Mouse (Mus musculus): ENCODE measurements around the gene Agpat4. TPM values are rescaled to one million over a fixed set of nuclear protein-coding genes. Genes with fewer than 3 reads are reported as not detected.

Gene Agpat4
- polyA plus RNA-seq, 1 experiment from 2014 or later, result 25.7 TPM

DNA sequence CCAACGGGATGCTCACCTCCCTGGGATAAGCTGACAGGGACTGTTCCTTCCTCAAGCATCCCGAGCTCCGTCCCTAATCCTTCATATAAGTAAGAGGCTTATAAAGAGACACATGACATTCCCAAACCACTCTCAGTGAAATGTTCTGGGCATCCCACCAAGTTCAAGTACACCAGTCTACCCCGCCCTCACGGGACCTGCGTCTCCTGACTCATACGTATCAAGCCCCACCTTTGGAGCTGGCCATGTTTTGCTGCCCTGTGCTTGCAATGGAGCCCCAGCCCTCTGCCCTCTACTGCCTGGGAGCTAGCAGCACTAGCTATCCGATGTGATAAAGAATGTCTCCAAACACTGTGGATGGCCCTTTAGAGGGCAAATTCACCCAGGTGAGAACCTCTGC lies 141.5 kb downstream of the Agpat4 start:
- Histone ChIP-seq H3K27ac (replicated peaks) (no peak overlapping the region), H3K9ac (no peak overlapping the region), H3K36me3 (replicated peaks) (peaks cover 46% of the 10 kb centered on the region), H3K4me3 (replicated peaks) (no peak overlapping the region), H3K4me2 (no peak overlapping the region), H3K9me3 (replicated peaks) (no peaks in the 10 kb centered on the region), H3K27me3 (no peaks in the 10 kb centered on the region), H3K4me1 (replicated peaks) (no peaks in the 10 kb centered on the region)
- no peak for ATAC-seq (ENCODE audit: insufficient read depth)
- 83% methylated on average over 8 of the region's 8 CpGs for WGBS (ENCODE audit: insufficient replicate concordance)

DNA sequence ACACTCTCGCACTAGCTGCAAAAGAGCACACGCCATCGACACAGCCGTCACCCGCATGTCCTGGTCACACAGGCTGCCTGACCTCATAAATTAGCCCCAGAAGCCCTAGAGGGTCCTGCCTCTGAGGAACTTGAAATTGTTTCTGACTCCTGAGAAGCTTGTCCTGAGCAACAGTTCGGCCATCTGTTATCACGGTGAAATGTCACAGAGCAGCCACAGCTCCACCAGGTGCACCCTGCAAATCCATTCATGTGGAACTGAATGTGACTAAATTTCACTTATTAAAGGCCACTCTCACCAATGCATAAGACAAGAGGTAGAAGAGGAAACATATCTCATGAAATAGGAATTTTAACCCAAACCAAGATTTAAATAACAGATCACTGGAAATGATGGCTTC lies 142.9 kb downstream of the Agpat4 start:
- Histone ChIP-seq H3K4me3 (replicated peaks) (no peak overlapping the region), H3K9ac (no peak overlapping the region), H3K4me2 (no peak overlapping the region), H3K36me3 (replicated peaks) (peaks cover 33% of the 10 kb centered on the region), H3K4me1 (replicated peaks) (peaks cover 3% of the 10 kb centered on the region; the same call in 1 of the 2 replicates), H3K9me3 (replicated peaks) (no peaks in the 10 kb centered on the region), H3K27me3 (no peaks in the 10 kb centered on the region), H3K27ac (replicated peaks) (no peak overlapping the region)
- no peak for ATAC-seq (ENCODE audit: insufficient read depth)
- WGBS (ENCODE audit: insufficient replicate concordance), result 85% methylated on average over 7 of the region's 7 CpGs

DNA sequence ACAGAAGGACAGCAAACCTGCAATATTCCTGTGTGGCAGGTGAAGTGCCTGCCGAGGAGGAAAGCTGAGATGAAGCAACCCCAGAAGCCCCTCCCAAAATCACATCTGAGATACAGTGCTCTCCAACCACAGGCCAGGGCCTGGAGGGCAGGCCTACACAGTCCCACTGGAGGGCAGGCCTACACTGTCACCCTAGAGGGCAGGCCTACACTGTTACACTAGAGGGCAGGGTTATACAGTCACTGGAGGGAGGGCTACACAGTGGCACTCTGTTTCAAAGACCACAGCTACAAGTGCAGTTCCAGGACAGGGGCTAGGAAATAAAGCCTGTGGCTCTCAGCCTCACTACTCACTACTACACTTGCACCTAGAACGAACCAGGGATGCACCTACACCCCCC lies 143.4 kb downstream of the Agpat4 start:
- peak; percentile 80 for ATAC-seq (ENCODE audit: insufficient read depth)
- WGBS (ENCODE audit: insufficient replicate concordance), result 48% methylated on average over 2 of the region's 2 CpGs

DNA sequence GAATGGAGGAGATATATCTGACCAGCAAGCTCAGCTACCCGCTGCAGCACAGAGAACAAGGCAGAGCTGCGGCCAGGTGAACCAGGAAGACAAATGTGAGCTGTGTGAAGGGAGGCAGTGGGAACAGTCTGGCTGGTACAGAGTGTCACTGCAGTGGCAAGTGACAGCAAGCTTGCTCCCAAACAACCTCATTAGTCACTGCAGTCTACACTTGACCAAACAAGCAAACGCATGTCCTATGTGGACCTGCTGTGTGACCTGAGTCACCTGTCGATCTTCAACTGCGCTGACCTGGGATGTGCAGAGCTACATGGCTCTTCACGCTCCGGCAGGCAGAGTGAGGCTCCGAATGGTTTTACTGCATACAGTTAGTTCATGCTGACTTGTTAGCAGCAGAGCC lies 144.3 kb downstream of the Agpat4 start:
- Histone ChIP-seq H3K27me3 (no peaks in the 10 kb centered on the region), H3K36me3 (replicated peaks) (peaks cover 18% of the 10 kb centered on the region), H3K4me2 (no peak overlapping the region), H3K4me1 (replicated peaks) (peaks cover 3% of the 10 kb centered on the region; the same call in 1 of the 2 replicates), H3K9ac (no peak overlapping the region), H3K4me3 (replicated peaks) (no peak overlapping the region), H3K9me3 (replicated peaks) (no peaks in the 10 kb centered on the region), H3K27ac (replicated peaks) (no peak overlapping the region)
- ATAC-seq (ENCODE audit: insufficient read depth), result no peak
- WGBS (ENCODE audit: insufficient replicate concordance), result 88% methylated on average over 8 of the region's 8 CpGs

More for the DNA sequence above, 143.4 kb downstream of the Agpat4 start:
- Histone ChIP-seq H3K4me3 (replicated peaks) (no peak overlapping the region), H3K36me3 (replicated peaks) (peaks cover 28% of the 10 kb centered on the region), H3K4me2 (no peak overlapping the region), H3K4me1 (replicated peaks) (peaks cover 3% of the 10 kb centered on the region; the same call in 1 of the 2 replicates), H3K9ac (no peak overlapping the region), H3K9me3 (replicated peaks) (no peaks in the 10 kb centered on the region), H3K27me3 (no peaks in the 10 kb centered on the region), H3K27ac (replicated peaks) (no peak overlapping the region)

DNA sequence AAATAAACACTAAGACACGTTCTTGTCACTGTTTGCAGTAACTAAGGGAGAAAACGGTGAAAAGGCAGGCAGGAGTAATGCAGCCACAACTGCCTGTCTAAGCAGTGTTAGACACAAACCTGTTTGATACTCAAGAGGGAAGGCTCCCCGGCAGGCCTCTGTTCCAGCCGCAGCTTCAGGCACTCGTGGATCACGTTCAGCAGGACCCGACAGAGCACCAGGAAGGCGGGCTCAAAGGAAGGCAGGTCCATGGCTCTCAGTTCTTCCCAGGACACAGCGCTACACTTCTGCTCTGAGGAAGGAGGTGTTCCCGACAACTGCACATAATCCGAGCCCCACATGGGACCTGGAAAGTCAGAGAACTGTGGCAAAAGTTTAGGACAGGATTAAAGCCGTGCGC lies 145.3 kb downstream of the Agpat4 start:
- peaks cover 9% of the 10 kb centered on the region for H3K36me3 ChIP-seq (replicated peaks)
- H3K4me2 ChIP-seq, result no peak overlapping the region
- ATAC-seq (ENCODE audit: insufficient read depth), result no peak
- H3K4me3 ChIP-seq (replicated peaks), result no peak overlapping the region
- H3K27me3 ChIP-seq, result no peaks in the 10 kb centered on the region
- H3K27ac ChIP-seq (replicated peaks), result no peak overlapping the region
- H3K9ac ChIP-seq, result no peak overlapping the region
- H3K4me1 ChIP-seq (replicated peaks), result peaks cover 3% of the 10 kb centered on the region; the same call in 1 of the 2 replicates
- no peaks in the 10 kb centered on the region for H3K9me3 ChIP-seq (replicated peaks)
- whole genome bisulfite sequencing (ENCODE audit: insufficient replicate concordance), result 79% methylated on average over 13 of the region's 13 CpGs

DNA sequence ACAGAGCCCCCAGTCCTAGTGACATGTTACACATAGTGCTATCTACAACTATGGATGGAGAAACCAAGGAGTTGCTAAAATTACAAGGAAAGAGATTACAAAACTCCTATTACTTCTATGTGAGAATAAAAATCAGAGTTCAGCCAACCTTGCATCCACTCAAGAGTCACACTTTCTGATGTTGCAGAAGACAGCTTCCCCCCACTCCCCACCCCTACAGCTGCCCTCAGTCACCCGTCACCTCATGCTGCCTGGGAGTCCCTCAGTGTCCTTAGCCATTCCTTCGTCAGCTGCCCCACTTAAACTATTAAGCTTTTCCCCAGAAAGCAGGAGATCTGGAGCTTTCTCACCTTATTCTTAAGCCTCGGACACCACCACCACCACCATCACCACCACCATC lies 145.8 kb downstream of the Agpat4 start:
- no peak overlapping the region for H3K27ac ChIP-seq (replicated peaks)
- no peak overlapping the region for H3K4me3 ChIP-seq (replicated peaks)
- H3K27me3 ChIP-seq, result no peaks in the 10 kb centered on the region
- no peak overlapping the region for H3K9ac ChIP-seq
- peaks cover 3% of the 10 kb centered on the region; the same call in 1 of the 2 replicates for H3K4me1 ChIP-seq (replicated peaks)
- WGBS (ENCODE audit: insufficient replicate concordance), result 76% methylated on average over 3 of the region's 3 CpGs
- H3K9me3 ChIP-seq (replicated peaks), result no peaks in the 10 kb centered on the region
- ATAC-seq (ENCODE audit: insufficient read depth), result no peak
- H3K36me3 ChIP-seq (replicated peaks), result peaks cover 11% of the 10 kb centered on the region
- H3K4me2 ChIP-seq, result no peak overlapping the region

DNA sequence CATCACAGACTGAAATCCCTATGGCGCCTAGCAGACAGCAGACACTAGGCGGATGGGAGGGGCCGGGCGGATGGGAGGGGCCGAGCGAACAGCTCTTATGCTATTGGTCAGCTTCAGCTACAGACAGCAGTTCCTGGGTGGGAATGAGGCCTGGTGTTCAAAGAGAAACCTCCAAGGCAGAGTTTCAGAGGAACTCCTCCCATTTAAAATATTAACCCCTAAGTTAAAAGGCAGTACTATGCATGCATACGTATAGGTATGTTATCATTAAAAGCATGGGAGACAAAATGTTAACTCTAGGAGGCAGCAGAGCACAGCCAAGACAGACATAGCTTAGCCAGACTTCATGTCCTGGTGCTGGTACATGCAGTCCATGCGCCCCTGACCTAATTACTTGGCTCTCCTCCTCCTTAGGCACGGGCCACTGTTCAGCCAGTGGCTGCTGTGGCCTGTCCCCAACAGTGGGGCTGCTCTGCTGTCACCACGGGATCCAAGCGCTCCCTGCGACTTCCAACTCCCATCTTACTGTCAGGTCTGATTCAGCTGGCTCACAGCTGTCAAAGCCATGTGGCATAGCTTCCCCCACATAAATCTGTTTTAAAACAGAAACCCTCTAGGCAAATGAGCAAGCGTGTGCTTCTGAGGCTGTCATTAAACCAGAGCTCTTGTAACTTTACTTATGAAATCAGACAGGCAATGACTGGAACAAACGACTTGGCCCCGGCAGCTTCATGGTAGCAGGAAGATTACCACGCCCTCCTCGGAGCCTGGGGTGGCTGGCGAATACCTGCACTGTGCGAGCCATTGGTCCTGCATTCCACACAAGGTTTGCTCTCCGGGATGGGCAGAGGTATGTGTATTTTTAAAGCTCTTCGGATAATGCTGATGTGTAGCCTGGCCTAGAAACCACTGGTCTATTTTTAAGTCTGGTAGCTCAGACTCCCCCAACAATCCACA lies 147.7 kb downstream of the Agpat4 start:
- peaks cover 3% of the 10 kb centered on the region; the same call in 1 of the 2 replicates for H3K4me1 ChIP-seq (replicated peaks)
- no peak overlapping the region for H3K9ac ChIP-seq
- H3K4me3 ChIP-seq (replicated peaks), result no peak overlapping the region
- no peak overlapping the region for H3K4me2 ChIP-seq
- H3K27ac ChIP-seq (replicated peaks), result no peak overlapping the region
- ATAC-seq (ENCODE audit: insufficient read depth), result no peak; the same call in 1 of the 2 replicates
- WGBS (ENCODE audit: insufficient replicate concordance), result 74% methylated on average over 21 of the region's 21 CpGs
- no peaks in the 10 kb centered on the region for H3K27me3 ChIP-seq
- H3K36me3 ChIP-seq (replicated peaks), result peaks cover 19% of the 10 kb centered on the region
- no peaks in the 10 kb centered on the region for H3K9me3 ChIP-seq (replicated peaks)

DNA sequence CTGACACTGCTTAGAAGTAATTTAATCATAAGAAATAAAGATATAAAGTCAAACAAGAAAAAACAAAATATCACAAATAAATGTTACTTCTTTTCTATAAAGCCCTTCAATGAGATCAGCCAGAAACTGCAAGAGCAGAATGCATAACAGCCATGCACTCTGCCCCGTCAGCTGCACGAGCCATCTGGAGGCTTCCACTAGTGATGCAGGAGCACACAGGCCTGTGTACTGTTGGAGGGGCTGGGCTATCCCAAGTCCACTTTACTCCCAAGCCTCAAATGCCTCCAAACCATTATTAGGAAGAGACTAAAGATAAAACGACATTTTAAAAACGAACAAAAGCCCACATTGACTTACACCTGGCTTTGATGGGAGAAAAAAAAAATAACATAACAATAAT lies 149.6 kb downstream of the Agpat4 start:
- Histone ChIP-seq H3K4me3 (replicated peaks) (no peak overlapping the region), H3K4me2 (no peak overlapping the region), H3K27ac (replicated peaks) (no peak overlapping the region), H3K9ac (no peak overlapping the region), H3K9me3 (replicated peaks) (no peaks in the 10 kb centered on the region), H3K4me1 (replicated peaks) (peaks cover 8% of the 10 kb centered on the region; the same call in 1 of the 2 replicates), H3K27me3 (no peaks in the 10 kb centered on the region), H3K36me3 (replicated peaks) (peaks cover 28% of the 10 kb centered on the region)
- no peak for ATAC-seq (ENCODE audit: insufficient read depth)
- 75% methylated on average over 4 of the region's 4 CpGs for WGBS (ENCODE audit: insufficient replicate concordance)

DNA sequence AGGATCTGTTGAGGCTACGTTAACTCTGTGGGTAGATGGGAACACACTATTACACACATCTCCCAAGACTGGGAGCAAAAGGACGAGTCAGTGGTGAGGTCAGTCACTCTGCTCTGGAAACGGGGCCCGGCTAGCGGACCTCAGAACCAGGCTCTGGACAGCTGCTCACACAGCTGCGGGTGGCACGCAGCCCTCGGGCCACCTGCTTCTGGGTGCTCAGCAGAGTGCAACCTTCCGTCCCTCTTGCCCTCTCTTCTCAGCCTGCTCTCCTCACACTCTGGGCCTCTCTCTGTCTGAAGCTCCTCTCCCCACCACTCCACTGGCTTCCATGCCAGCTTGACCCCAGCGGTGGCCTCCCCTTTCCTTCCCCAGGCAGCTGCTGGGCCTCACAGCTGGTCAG lies 150.0 kb downstream of the Agpat4 start:
- H3K27me3 ChIP-seq, result no peaks in the 10 kb centered on the region
- 78% methylated on average over 10 of the region's 10 CpGs for WGBS (ENCODE audit: insufficient replicate concordance)
- no peak overlapping the region for H3K9ac ChIP-seq
- no peaks in the 10 kb centered on the region for H3K9me3 ChIP-seq (replicated peaks)
- H3K27ac ChIP-seq (replicated peaks), result no peak overlapping the region
- peaks cover 28% of the 10 kb centered on the region for H3K36me3 ChIP-seq (replicated peaks)
- peaks cover 8% of the 10 kb centered on the region; the same call in 1 of the 2 replicates for H3K4me1 ChIP-seq (replicated peaks)
- H3K4me2 ChIP-seq, result no peak overlapping the region
- H3K4me3 ChIP-seq (replicated peaks), result no peak overlapping the region
- ATAC-seq (ENCODE audit: insufficient read depth), result no peak
